Mouse (Mus musculus) heart, adult 2 months (tissue): Measurements from ENCODE around the gene Foxd3. TPM values are rescaled to one million over a fixed set of nuclear protein-coding genes. Genes with fewer than 3 reads are reported as not detected.

Experiments used
- DNase-seq, 2 experiments: peaks; one replicate each; pipeline ENCODE4 v3.0.0; 2021
- H3K27ac ChIP-seq: fragments of 200-600 bp; 2 replicates; pipeline ENCODE4 v1.8.1; 2022
- H3K27me3 ChIP-seq: fragments of 200-500 bp; 2 replicates; pipeline ENCODE4 v1.6.1; 2012; ENCODE audit warnings: mild to moderate bottlenecking, low read length, inconsistent platforms, mixed read lengths; ENCODE audit not compliant: control insufficient read depth, insufficient read depth
- H3K36me3 ChIP-seq: fragments of 200-500 bp; 2 replicates; pipeline ENCODE4 v1.6.1; 2012; ENCODE audit warnings: low read length, inconsistent platforms; ENCODE audit not compliant: control insufficient read depth, insufficient read depth
- H3K4me1 ChIP-seq: fragments of 200-500 bp; 2 replicates; pipeline ENCODE4 v1.6.1; 2011; ENCODE audit warnings: low read length; ENCODE audit not compliant: control insufficient read depth, insufficient read depth
- H3K4me3 ChIP-seq: fragments of 200-600 bp; 2 replicates; pipeline ENCODE4 v1.8.1; 2022
- H3K79me2 ChIP-seq: fragments of 200-500 bp; replicated peaks from 2 replicates; pipeline ENCODE4 v1.6.1; 2012; ENCODE audit warnings: mild to moderate bottlenecking, inconsistent platforms, low read length, moderate library complexity, mixed read lengths; ENCODE audit not compliant: control insufficient read depth, insufficient read depth
- H3K9ac ChIP-seq: fragments of 200-500 bp; 2 replicates; pipeline ENCODE4 v1.6.1; 2012; ENCODE audit warnings: low read depth, mild to moderate bottlenecking, control low read depth, inconsistent platforms, low read length, mixed read lengths
- CTCF ChIP-seq: fragments of 200-600 bp; IDR thresholded peaks from 2 replicates; pipeline ENCODE4 v1.8.1; 2022; ENCODE audit warnings: antibody characterized with exemption, mild to moderate bottlenecking, moderate library complexity
- EP300 ChIP-seq: fragments of 200-500 bp; IDR thresholded peaks from 2 replicates; pipeline ENCODE4 v1.6.1; 2011; ENCODE audit warnings: low read depth, low read length, control low read depth; ENCODE audit not compliant: insufficient read depth
- POLR2A ChIP-seq: fragments of 200-500 bp; IDR thresholded peaks from 2 replicates; pipeline ENCODE4 v1.6.1; 2011; ENCODE audit warnings: mild to moderate bottlenecking, low read depth, low read length, control low read depth; ENCODE audit not compliant: insufficient read depth
- WGBS: fragments of 180-500 bp; shearing (Covaris S2); methylation state at CpG from one replicate; pipeline ENCODE4 v1.1.7; 2018; 5-methylcytosine and 5-hydroxymethylcytosine counted together
- intact Hi-C: fragments of 180-260 bp; cut with DNase I; formaldehyde crosslinking; loops from one replicate; pipeline ENCODE4 v1.15.1; 2025
- microRNA-seq, 2 experiments: library from miRNA; unstranded; fragments of <30 nt; microRNA quantifications; one replicate each; pipeline ENCODE4 v1.2.0; 2021
- polyA plus RNA-seq: library from polyadenylated mRNA; depleted of rRNA; stranded (reverse); fragments of >200 nt; gene quantifications from 2 replicates; pipeline ENCODE4 v1.2.3, GENCODE M21; 2012; rRNA removed
- total RNA-seq, 2 experiments: library from RNA; stranded (reverse); gene quantifications; 2 replicates each; pipeline ENCODE4 v1.2.3; 2021

The Foxd3 gene
- total and polyA plus RNA-seq, 3 experiments, result 0.27 to 0.86 (median 0.62) TPM

- Histone ChIP-seq H3K4me1 (no peaks in the 10 kb centered on the region), H3K79me2 (no peaks in the 10 kb centered on the region), H3K36me3 (no peaks in the 10 kb centered on the region), H3K9ac (no peak overlapping the region), H3K27me3 (peaks cover 21% of the 10 kb centered on the region), H3K4me3 (no peak overlapping the region), H3K27ac (no peak overlapping the region)
- intact Hi-C loops, result no loop called here
- no peak for DNase-seq
- 5% methylated on average over 34 of the region's 34 CpGs for WGBS
- TF ChIP-seq CTCF (no peak), EP300 (no peak), POLR2A (no peak)
Observed at GRCm38 (mm10) chr4:99662841-99663567, 6.9 kb downstream of the Foxd3 start.

GRCm38 (mm10) chr4:99663710-99664109 is 7.6 kb downstream of the Foxd3 start:
- H3K4me3 ChIP-seq, result no peak overlapping the region
- no peak overlapping the region for H3K9ac ChIP-seq
- H3K36me3 ChIP-seq, result no peaks in the 10 kb centered on the region
- no peak for DNase-seq
- no peaks in the 10 kb centered on the region for H3K4me1 ChIP-seq
- no peaks in the 10 kb centered on the region for H3K79me2 ChIP-seq
- WGBS, result 27% methylated on average over 8 of the region's 8 CpGs
- no peak overlapping the region for H3K27ac ChIP-seq
- TF ChIP-seq POLR2A, result no peak
- no peak for TF ChIP-seq EP300
- no peak for TF ChIP-seq CTCF
- H3K27me3 ChIP-seq, result peaks cover 20% of the 10 kb centered on the region
- intact Hi-C loops, result no loop called here

DNA sequence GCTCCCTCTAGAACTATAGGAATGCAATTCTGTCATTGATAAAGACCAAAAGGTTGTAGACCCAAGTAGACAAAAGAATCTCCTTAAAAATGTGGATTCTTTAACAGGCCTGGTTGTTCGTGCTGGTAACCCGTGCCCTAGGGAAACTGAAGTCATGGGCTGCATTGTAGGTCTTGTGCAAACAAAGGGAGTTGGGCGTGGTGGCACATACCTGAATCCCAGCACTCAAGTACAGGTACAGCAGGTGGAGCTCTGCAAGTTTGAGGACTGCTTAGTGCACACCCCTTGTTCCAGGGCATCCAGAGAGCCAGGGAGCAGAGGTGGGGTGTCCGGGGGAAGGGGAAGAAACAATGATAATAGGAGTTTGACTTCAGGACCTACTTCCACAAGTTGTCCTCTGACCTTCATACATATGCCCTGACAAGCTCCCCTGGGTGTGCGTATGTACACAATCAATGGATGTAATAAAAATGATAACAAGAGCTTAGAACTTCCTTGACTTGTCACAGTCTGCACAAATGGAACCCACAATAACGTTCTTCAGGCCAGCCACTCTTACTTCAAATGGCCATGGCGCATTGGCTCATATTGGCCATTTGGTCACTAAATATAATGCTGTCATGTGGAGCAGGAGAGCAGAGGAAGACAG is 14.2 kb downstream of the Foxd3 start:
- no peaks in the 10 kb centered on the region for H3K36me3 ChIP-seq
- intact Hi-C loops, result no loop called here
- DNase-seq, result no peak
- no peak overlapping the region for H3K27ac ChIP-seq
- no peaks in the 10 kb centered on the region; the same call in 1 of the 2 replicates for H3K27me3 ChIP-seq
- H3K4me1 ChIP-seq, result no peaks in the 10 kb centered on the region
- WGBS, result 86% methylated on average over 7 of the region's 7 CpGs
- H3K4me3 ChIP-seq, result no peak overlapping the region
- TF ChIP-seq CTCF (no peak), POLR2A (no peak), EP300 (no peak)
- no peak overlapping the region for H3K9ac ChIP-seq
- H3K79me2 ChIP-seq, result no peaks in the 10 kb centered on the region

GRCm38 (mm10) chr4:99675191-99675590 is 19.1 kb downstream of the Foxd3 start:
- intact Hi-C loops, result no loop called here
- no peak for TF ChIP-seq POLR2A
- TF ChIP-seq CTCF, result no peak
- TF ChIP-seq EP300, result no peak

DNA sequence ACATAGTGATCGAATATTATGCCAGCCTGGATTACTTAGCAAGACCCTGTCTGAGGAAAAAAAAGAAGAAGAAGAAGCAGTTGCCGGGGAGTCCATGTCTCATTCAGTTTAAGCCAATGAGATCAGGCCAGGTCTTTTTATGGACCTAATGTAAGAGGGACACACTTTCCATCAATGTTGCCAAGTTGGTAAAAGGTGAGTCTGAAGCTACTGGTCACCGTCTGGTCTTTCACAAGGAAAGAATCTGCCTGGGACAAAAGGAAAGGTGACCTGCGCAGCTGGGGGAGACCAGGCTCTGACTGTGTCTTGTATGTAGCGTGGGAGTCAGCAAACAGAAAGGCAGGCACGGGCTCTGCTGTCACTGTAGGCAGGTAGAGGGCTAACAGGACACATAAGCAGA is 27.8 kb downstream of the Foxd3 start:
- DNase-seq, result peak; percentile 23 to 25
- Histone ChIP-seq H3K4me1 (no peaks in the 10 kb centered on the region; the same call in 1 of the 2 replicates), H3K36me3 (peaks cover 4% of the 10 kb centered on the region), H3K79me2 (no peaks in the 10 kb centered on the region), H3K9ac (no peak overlapping the region), H3K27me3 (no peaks in the 10 kb centered on the region), H3K27ac (peak overlapping the region; percentile 78), H3K4me3 (no peak overlapping the region)
- WGBS, result 57% methylated on average over 6 of the region's 6 CpGs
- intact Hi-C loops, result no loop called here
- no peak for TF ChIP-seq CTCF
- TF ChIP-seq EP300, result 0 out of 2 replicates have a peak, but pooled peaks have one; percentile 30
- 0 out of 2 replicates have a peak, but pooled peaks have one; percentile 35 for TF ChIP-seq POLR2A

More at GRCm38 (mm10) chr4:99675191-99675590, 19.1 kb downstream of the Foxd3 start:
- no peaks in the 10 kb centered on the region for H3K27me3 ChIP-seq
- no peaks in the 10 kb centered on the region for H3K36me3 ChIP-seq
- H3K4me3 ChIP-seq, result no peak overlapping the region
- no peaks in the 10 kb centered on the region for H3K79me2 ChIP-seq
- no peak overlapping the region for H3K27ac ChIP-seq
- no peak overlapping the region for H3K9ac ChIP-seq
- no peaks in the 10 kb centered on the region for H3K4me1 ChIP-seq
- DNase-seq, result no peak

GRCm38 (mm10) chr4:99686308-99686707 is 30.2 kb downstream of the Foxd3 start:
- Histone ChIP-seq H3K27me3 (no peaks in the 10 kb centered on the region), H3K36me3 (peaks cover 4% of the 10 kb centered on the region), H3K9ac (no peak overlapping the region), H3K27ac (no peak overlapping the region), H3K79me2 (no peaks in the 10 kb centered on the region), H3K4me3 (no peak overlapping the region), H3K4me1 (no peaks in the 10 kb centered on the region; the same call in 1 of the 2 replicates)
- intact Hi-C loops, result no loop called here
- TF ChIP-seq POLR2A (no peak), CTCF (no peak), EP300 (no peak)
- WGBS, result 48% methylated on average over 5 of the region's 5 CpGs
- DNase-seq, result no peak

Small RNAs within 50 kb of the gene (microRNA-seq; reads per million reads assigned to microRNA genes)
- 0 reads per million in 2 experiments for gene Gm23366

Other genes starting within 250 kb of the Foxd3 start
- 1 to 10 TPM; 5.9 to 7.0 TPM for gene Alg6, start 59.4 kb downstream of the Foxd3 start, total RNA-seq
- gene Alg6, start 59.4 kb downstream of the Foxd3 start, polyA plus RNA-seq, result 1.8 and 5.8 TPM in 2 replicates
- 1 to 10 TPM; 1.6 to 3.8 TPM for gene Efcab7, start 172.9 kb downstream of the Foxd3 start, total RNA-seq
- gene Efcab7, start 172.9 kb downstream of the Foxd3 start, polyA plus RNA-seq, result 2.6 and 3.1 TPM in 2 replicates